Mouse (Mus musculus): ENCODE data around the gene Igsf9. TPM values are rescaled to one million over a fixed set of nuclear protein-coding genes. Genes with fewer than 3 reads are reported as not detected.
A peak's percentile ranks its signal among the peaks of the same experiment; 100 is the strongest.

Gene Igsf9
- polyA plus RNA-seq, 2 experiments, result 29.6 to 62.0 TPM

DNA sequence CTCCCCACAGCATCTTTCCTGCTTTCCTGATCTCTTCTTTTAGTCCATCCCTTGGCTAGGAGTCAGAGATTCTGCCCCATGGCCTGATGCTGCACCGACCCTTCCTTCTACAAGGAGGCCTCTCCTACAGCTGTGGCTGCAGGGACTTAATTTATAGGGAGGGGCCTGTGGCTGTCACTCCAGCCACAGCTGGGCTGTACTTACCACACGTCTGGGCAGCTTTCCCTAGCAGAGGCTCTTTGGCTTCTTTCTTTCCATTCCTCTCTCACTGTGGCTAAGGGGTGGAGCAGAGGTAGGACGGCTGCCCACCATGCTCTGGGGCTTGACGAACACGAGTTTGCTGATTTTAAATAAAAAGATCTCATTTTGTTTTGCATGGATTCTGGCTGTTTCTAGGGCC lies 25.4 kb downstream of the Igsf9 start:
- DNase-seq (ENCODE audit: low spot score), result peak; percentile 48
- Histone ChIP-seq H3K9me3 (ENCODE audit: control insufficient read depth, low read length) (no peaks in the 10 kb centered on the region), H3K27me3 (ENCODE audit: control insufficient read depth, insufficient read depth, low read length) (no peaks in the 10 kb centered on the region), H3K27ac (replicated peaks; ENCODE audit: low read depth, low read length) (no peak overlapping the region), H3K4me2 (replicated peaks; ENCODE audit: low read depth, low read length, severe bottlenecking) (no peak overlapping the region), H3K9ac (ENCODE audit: low read depth, low read length, severe bottlenecking) (no peak overlapping the region), H3K4me3 (replicated peaks; ENCODE audit: low read length) (no peak overlapping the region), H3K36me3 (ENCODE audit: control insufficient read depth, insufficient read depth, low read length) (peaks cover 5% of the 10 kb centered on the region; the same call in 1 of the 2 replicates), H3K4me1 (ENCODE audit: control insufficient read depth, insufficient read depth, low read length) (peaks cover 29% of the 10 kb centered on the region)
- WGBS, result 39% methylated on average over 5 of the region's 5 CpGs
- ATAC-seq (ENCODE audit: low FRiP score, low read depth), result peak; percentile 21; the same call in 1 of the 2 replicates
- TF ChIP-seq POLR2A (IDR thresholded peaks at IDR 0.05; ENCODE audit: borderline replicate concordance, extremely low read depth, insufficient read depth, insufficient read length), result no peak

DNA sequence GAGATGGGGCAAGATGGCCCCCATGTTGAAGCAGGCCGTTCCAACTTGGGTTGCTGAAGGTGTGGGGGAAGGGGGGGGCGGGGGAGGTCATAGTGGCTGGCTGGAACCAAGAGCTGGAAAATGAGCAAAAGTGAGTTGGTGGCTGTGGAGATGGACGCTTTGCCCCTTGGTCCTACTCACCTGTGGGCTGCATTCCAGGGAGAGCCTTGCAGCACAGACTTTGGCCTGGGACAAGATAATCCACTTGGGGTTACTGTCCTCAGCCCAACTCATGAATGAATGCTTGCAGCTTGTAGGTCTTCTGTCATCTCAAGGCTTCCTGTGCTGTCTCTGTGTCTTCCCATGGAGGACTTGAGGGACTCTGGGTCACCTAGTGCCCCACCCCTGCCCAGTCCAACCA lies 26.1 kb downstream of the Igsf9 start:
- TF ChIP-seq POLR2A (IDR thresholded peaks at IDR 0.05; ENCODE audit: borderline replicate concordance, extremely low read depth, insufficient read depth, insufficient read length), result no peak
- H3K9me3 ChIP-seq (ENCODE audit: control insufficient read depth, low read length), result no peaks in the 10 kb centered on the region
- H3K27me3 ChIP-seq (ENCODE audit: control insufficient read depth, insufficient read depth, low read length), result no peaks in the 10 kb centered on the region
- WGBS, result 83% methylated on average over 3 of the region's 3 CpGs
- peaks cover 24% of the 10 kb centered on the region for H3K4me1 ChIP-seq (ENCODE audit: control insufficient read depth, insufficient read depth, low read length)
- H3K4me3 ChIP-seq (replicated peaks; ENCODE audit: low read length), result no peak overlapping the region
- DNase-seq (ENCODE audit: low spot score) (no peak), ATAC-seq (ENCODE audit: low FRiP score, low read depth) (no peak)
- no peak overlapping the region for H3K27ac ChIP-seq (replicated peaks; ENCODE audit: low read depth, low read length)
- H3K4me2 ChIP-seq (replicated peaks; ENCODE audit: low read depth, low read length, severe bottlenecking), result no peak overlapping the region
- no peak overlapping the region for H3K9ac ChIP-seq (ENCODE audit: low read depth, low read length, severe bottlenecking)
- peaks cover 5% of the 10 kb centered on the region; the same call in 1 of the 2 replicates for H3K36me3 ChIP-seq (ENCODE audit: control insufficient read depth, insufficient read depth, low read length)

DNA sequence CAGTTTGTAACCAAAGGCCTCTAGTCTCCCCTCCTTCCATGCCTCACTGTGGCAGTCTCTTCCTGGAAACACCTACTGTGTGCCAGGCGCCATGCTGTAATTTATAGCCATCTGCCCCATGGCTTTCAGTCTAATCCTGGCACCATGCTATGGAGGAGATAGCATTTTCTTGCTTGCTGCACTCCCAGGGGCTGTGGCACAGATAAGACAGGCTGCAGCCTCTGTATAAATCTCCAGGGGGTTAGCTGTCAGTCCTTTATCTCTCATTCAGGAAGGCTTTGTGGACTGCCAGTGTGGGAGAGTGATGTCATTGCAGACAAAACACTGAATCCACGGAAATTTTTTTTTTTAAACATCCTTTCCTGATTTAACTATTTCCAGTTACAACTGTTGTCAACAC lies 26.6 kb downstream of the Igsf9 start:
- no peak for TF ChIP-seq POLR2A (IDR thresholded peaks at IDR 0.05; ENCODE audit: borderline replicate concordance, extremely low read depth, insufficient read depth, insufficient read length)
- 67% methylated on average over 2 of the region's 2 CpGs for WGBS
- H3K27me3 ChIP-seq (ENCODE audit: control insufficient read depth, insufficient read depth, low read length), result no peaks in the 10 kb centered on the region
- no peak overlapping the region for H3K9ac ChIP-seq (ENCODE audit: low read depth, low read length, severe bottlenecking)
- H3K4me1 ChIP-seq (ENCODE audit: control insufficient read depth, insufficient read depth, low read length), result peaks cover 24% of the 10 kb centered on the region
- no peaks in the 10 kb centered on the region for H3K9me3 ChIP-seq (ENCODE audit: control insufficient read depth, low read length)
- H3K27ac ChIP-seq (replicated peaks; ENCODE audit: low read depth, low read length), result no peak overlapping the region
- H3K4me3 ChIP-seq (replicated peaks; ENCODE audit: low read length), result no peak overlapping the region
- H3K4me2 ChIP-seq (replicated peaks; ENCODE audit: low read depth, low read length, severe bottlenecking), result no peak overlapping the region
- H3K36me3 ChIP-seq (ENCODE audit: control insufficient read depth, insufficient read depth, low read length), result peaks cover 5% of the 10 kb centered on the region; the same call in 1 of the 2 replicates
- ATAC-seq (ENCODE audit: low FRiP score, low read depth) (no peak), DNase-seq (ENCODE audit: low spot score) (no peak)

DNA sequence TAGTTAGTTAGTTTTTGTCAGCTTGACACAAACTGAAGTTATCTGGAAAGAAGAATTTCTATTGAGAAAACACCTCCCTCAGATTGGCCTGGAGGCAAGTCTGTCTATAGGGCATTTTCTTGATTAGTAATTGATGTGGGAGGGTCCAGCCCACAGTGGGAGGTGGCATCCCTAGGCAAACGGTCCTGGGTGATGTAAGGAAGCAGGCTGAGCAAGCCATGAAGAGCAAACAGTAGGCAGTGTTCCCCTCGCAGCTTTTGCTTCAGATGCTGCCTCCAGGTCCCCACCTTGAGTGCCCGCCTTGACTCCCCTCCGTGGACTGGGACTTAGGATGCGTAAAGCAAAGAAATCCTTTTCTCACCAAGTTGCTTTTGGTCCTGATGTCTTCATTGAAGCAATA lies 27.6 kb downstream of the Igsf9 start:
- no peaks in the 10 kb centered on the region for H3K9me3 ChIP-seq (ENCODE audit: control insufficient read depth, low read length)
- H3K9ac ChIP-seq (ENCODE audit: low read depth, low read length, severe bottlenecking), result no peak overlapping the region
- H3K4me1 ChIP-seq (ENCODE audit: control insufficient read depth, insufficient read depth, low read length), result peaks cover 21% of the 10 kb centered on the region; the same call in 1 of the 2 replicates
- H3K27me3 ChIP-seq (ENCODE audit: control insufficient read depth, insufficient read depth, low read length), result no peaks in the 10 kb centered on the region
- DNase-seq (ENCODE audit: low spot score), result no peak
- H3K27ac ChIP-seq (replicated peaks; ENCODE audit: low read depth, low read length), result no peak overlapping the region
- H3K4me3 ChIP-seq (replicated peaks; ENCODE audit: low read length), result no peak overlapping the region
- peaks cover 5% of the 10 kb centered on the region; the same call in 1 of the 2 replicates for H3K36me3 ChIP-seq (ENCODE audit: control insufficient read depth, insufficient read depth, low read length)
- no peak for ATAC-seq (ENCODE audit: low FRiP score, low read depth)
- WGBS, result 81% methylated on average over 5 of the region's 5 CpGs
- TF ChIP-seq POLR2A (IDR thresholded peaks at IDR 0.05; ENCODE audit: borderline replicate concordance, extremely low read depth, insufficient read depth, insufficient read length), result no peak
- no peak overlapping the region for H3K4me2 ChIP-seq (replicated peaks; ENCODE audit: low read depth, low read length, severe bottlenecking)

DNA sequence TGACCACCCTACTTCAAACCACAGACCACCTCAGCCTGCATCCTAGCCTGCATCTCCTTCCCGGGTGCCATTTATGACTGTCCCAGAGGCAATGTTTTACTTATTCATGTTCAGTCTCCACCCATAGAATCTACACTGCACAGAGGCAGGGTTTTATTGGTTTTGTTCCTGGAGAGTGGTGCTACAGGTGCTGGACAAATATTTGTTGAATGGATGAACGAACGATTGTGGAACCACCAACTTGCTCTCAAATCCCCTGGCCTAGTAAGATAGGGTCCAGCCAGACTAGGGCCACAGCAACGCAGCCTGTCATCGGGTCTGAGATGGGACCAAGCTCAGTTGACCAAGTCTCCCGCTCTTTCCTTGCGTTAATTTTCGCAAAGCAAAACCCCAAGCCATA lies 28.4 kb downstream of the Igsf9 start:
- no peak overlapping the region for H3K4me2 ChIP-seq (replicated peaks; ENCODE audit: low read depth, low read length, severe bottlenecking)
- no peak for ATAC-seq (ENCODE audit: low FRiP score, low read depth)

More for the DNA sequence above, 28.4 kb downstream of the Igsf9 start:
- no peak for DNase-seq (ENCODE audit: low spot score)
- no peaks in the 10 kb centered on the region for H3K27me3 ChIP-seq (ENCODE audit: control insufficient read depth, insufficient read depth, low read length)
- H3K27ac ChIP-seq (replicated peaks; ENCODE audit: low read depth, low read length), result no peak overlapping the region
- H3K4me3 ChIP-seq (replicated peaks; ENCODE audit: low read length), result no peak overlapping the region
- peaks cover 5% of the 10 kb centered on the region; the same call in 1 of the 2 replicates for H3K36me3 ChIP-seq (ENCODE audit: control insufficient read depth, insufficient read depth, low read length)
- 36% methylated on average over 8 of the region's 8 CpGs for WGBS
- no peak overlapping the region for H3K9ac ChIP-seq (ENCODE audit: low read depth, low read length, severe bottlenecking)
- TF ChIP-seq POLR2A (IDR thresholded peaks at IDR 0.05; ENCODE audit: borderline replicate concordance, extremely low read depth, insufficient read depth, insufficient read length), result no peak
- H3K4me1 ChIP-seq (ENCODE audit: control insufficient read depth, insufficient read depth, low read length), result 0 out of 2 replicates have a peak, but pooled peaks cover 14% of the 10 kb centered on the region
- H3K9me3 ChIP-seq (ENCODE audit: control insufficient read depth, low read length), result no peaks in the 10 kb centered on the region
